Mouse (Mus musculus) forebrain, embryonic 13.5 days (tissue): ENCODE results near the gene Gm27027. TPM values are rescaled to one million over a fixed set of nuclear protein-coding genes. Genes with fewer than 3 reads are reported as not detected.

ENCODE experiments used
- ATAC-seq: fragments of 200-750 bp; cut with Nextera tagmentation; 2 replicates; pipeline ENCODE4 v1.8.0; 2017
- H3K27ac ChIP-seq: fragments of 300-500 bp; sonication (generic); 2 replicates; pipeline ENCODE4 v1.5.1; 2015; ENCODE audit warnings: inconsistent platforms, mild to moderate bottlenecking, moderate library complexity
- H3K27me3 ChIP-seq: fragments of 300-500 bp; sonication (generic); 2 replicates; pipeline ENCODE4 v1.6.1; 2015; ENCODE audit warnings: mild to moderate bottlenecking, inconsistent platforms
- H3K36me3 ChIP-seq: fragments of 300-500 bp; sonication (generic); 2 replicates; pipeline ENCODE4 v1.6.1; 2015; ENCODE audit warnings: mild to moderate bottlenecking, inconsistent platforms; ENCODE audit not compliant: poor library complexity, severe bottlenecking
- H3K4me1 ChIP-seq: fragments of 300-500 bp; sonication (generic); 2 replicates; pipeline ENCODE4 v1.6.1; 2015; ENCODE audit warnings: inconsistent platforms
- H3K4me2 ChIP-seq: fragments of 300-500 bp; sonication (generic); 2 replicates; pipeline ENCODE4 v1.6.1; 2015; ENCODE audit warnings: inconsistent platforms, mild to moderate bottlenecking, moderate library complexity
- H3K4me3 ChIP-seq: fragments of 300-500 bp; sonication (generic); 2 replicates; pipeline ENCODE4 v1.5.1; 2015; ENCODE audit warnings: mild to moderate bottlenecking, inconsistent platforms
- H3K9ac ChIP-seq: fragments of 300-500 bp; sonication (generic); 2 replicates; pipeline ENCODE4 v1.6.1; 2015; ENCODE audit warnings: mild to moderate bottlenecking, inconsistent platforms
- H3K9me3 ChIP-seq: fragments of 300-500 bp; sonication (generic); replicated peaks from 2 replicates; pipeline ENCODE4 v1.6.1; 2016; ENCODE audit warnings: inconsistent platforms
- WGBS: fragments of 180-500 bp; shearing (Covaris S2); methylation state at CpG from one replicate; pipeline ENCODE4 v1.1.7; 2015; 5-methylcytosine and 5-hydroxymethylcytosine counted together
- polyA plus RNA-seq: library from polyadenylated mRNA; unstranded; fragments of >200 nt; fragmentation: Nextera tagmentation; extraction: Ambion mirVana; gene quantifications from 2 replicates; pipeline ENCODE4 v1.2.1, GENCODE M21; 2015

Gene Gm27027
- polyA plus RNA-seq, 1 experiment from 2014 or later, result not detected

DNA sequence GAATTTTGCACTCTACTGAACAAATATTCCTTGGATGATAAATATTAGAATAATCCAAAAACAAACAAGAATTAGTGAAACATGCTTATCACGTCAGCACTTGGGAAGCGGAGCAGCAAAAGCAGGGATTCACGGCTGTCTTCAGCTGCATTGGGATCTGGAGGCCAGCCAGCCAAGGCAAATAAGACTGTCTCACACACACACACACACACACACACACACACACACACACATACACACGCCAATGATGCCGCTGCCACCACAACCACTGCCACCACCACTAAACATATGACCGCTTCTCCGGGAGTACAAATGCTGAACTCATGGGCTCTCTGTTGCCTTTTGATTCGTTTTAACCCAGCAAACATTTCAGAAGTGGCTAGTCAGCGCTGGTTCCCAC is 42.4 kb downstream of the Gm27027 start:
- H3K27ac ChIP-seq, result no peak overlapping the region
- no peak for ATAC-seq
- no peak overlapping the region for H3K9ac ChIP-seq
- H3K4me3 ChIP-seq, result no peak overlapping the region
- H3K4me2 ChIP-seq, result peak overlapping the region; percentile 98
- peaks cover 37% of the 10 kb centered on the region for H3K4me1 ChIP-seq
- 0 out of 2 replicates have a peak, but pooled peaks cover 3% of the 10 kb centered on the region for H3K27me3 ChIP-seq
- no peaks in the 10 kb centered on the region for H3K9me3 ChIP-seq
- WGBS, result 74% methylated on average over 9 of the region's 9 CpGs
- no peaks in the 10 kb centered on the region for H3K36me3 ChIP-seq

- Histone ChIP-seq H3K4me3 (no peak overlapping the region), H3K27me3 (no peaks in the 10 kb centered on the region), H3K9ac (no peak overlapping the region), H3K4me1 (0 out of 2 replicates have a peak, but pooled peaks cover 5% of the 10 kb centered on the region), H3K9me3 (peaks cover 8% of the 10 kb centered on the region), H3K36me3 (no peaks in the 10 kb centered on the region), H3K4me2 (no peak overlapping the region), H3K27ac (no peak overlapping the region)
- 50% methylated on average over 5 of the region's 5 CpGs for WGBS
- no peak for ATAC-seq
These were observed 49.2 kb downstream of the Gm27027 start for GRCm38 (mm10) chr2:93946976-93947375.

DNA sequence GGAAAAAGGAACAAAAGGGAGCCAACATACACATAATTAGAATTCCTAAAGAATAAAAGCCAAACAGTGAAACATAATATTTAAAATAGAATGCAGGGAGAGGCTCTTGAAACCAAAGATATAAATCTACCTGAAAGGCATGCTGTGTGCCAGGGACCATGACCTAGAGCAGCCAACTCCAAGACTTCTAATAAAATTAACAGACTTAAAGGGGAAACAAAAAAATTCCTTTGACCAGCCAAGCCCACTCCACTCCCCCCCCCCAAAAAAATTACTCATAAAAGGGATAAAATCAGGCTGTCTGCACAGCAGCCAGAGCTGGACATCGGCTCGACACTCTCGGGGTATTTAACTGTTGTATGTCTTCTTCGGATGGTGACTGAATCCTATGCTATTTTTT is 51.3 kb downstream of the Gm27027 start:
- Histone ChIP-seq H3K4me3 (no peak overlapping the region), H3K9ac (no peak overlapping the region), H3K36me3 (no peaks in the 10 kb centered on the region), H3K27me3 (no peaks in the 10 kb centered on the region), H3K27ac (no peak overlapping the region), H3K4me1 (0 out of 2 replicates have a peak, but pooled peaks cover 5% of the 10 kb centered on the region), H3K4me2 (no peak overlapping the region), H3K9me3 (peaks cover 8% of the 10 kb centered on the region)
- no peak for ATAC-seq
- 98% methylated on average over 4 of the region's 4 CpGs for WGBS

- 0 out of 2 replicates have a peak, but pooled peaks cover 5% of the 10 kb centered on the region for H3K4me1 ChIP-seq
- H3K27ac ChIP-seq, result no peak overlapping the region
- H3K9ac ChIP-seq, result no peak overlapping the region
- H3K4me2 ChIP-seq, result no peak overlapping the region
- H3K36me3 ChIP-seq, result no peaks in the 10 kb centered on the region
- peaks cover 8% of the 10 kb centered on the region for H3K9me3 ChIP-seq
- no peak overlapping the region for H3K4me3 ChIP-seq
- 95% methylated on average over 2 of the region's 2 CpGs for WGBS
- H3K27me3 ChIP-seq, result no peaks in the 10 kb centered on the region
- ATAC-seq, result no peak
These were observed 52.1 kb downstream of the Gm27027 start for GRCm38 (mm10) chr2:93944099-93944498.

DNA sequence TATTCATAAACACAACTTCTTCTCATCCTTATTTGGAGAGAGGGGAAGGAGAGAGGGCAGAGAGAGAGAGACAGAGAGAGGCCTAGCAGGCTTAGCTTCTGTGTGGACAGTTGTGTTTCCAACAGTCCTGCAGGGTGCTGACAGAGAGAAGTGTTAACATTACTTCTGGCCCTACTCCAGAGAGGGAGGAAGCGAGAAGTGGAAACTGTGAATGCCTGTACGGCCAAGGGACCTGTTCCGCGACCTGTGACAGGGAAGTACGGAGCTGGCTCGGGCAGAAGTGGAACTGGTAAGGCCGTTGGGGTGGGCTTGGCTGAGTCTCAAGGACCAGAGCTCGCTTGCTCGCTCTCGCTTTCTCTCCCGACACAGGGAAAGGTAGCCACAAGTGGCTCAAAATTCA is 54.5 kb downstream of the Gm27027 start:
- H3K4me1 ChIP-seq, result no peaks in the 10 kb centered on the region
- H3K9me3 ChIP-seq, result peaks cover 8% of the 10 kb centered on the region
- no peaks in the 10 kb centered on the region for H3K36me3 ChIP-seq
- no peak for ATAC-seq
- H3K4me2 ChIP-seq, result no peak overlapping the region
- H3K9ac ChIP-seq, result no peak overlapping the region
- no peak overlapping the region for H3K4me3 ChIP-seq
- H3K27me3 ChIP-seq, result no peaks in the 10 kb centered on the region
- no peak overlapping the region for H3K27ac ChIP-seq
- WGBS, result 86% methylated on average over 11 of the region's 11 CpGs

GRCm38 (mm10) chr2:93938534-93938933 is 57.6 kb downstream of the Gm27027 start:
- Histone ChIP-seq H3K27ac (no peak overlapping the region), H3K4me2 (no peak overlapping the region), H3K9me3 (peaks cover 2% of the 10 kb centered on the region; the same call in 1 of the 2 replicates), H3K4me3 (no peak overlapping the region), H3K4me1 (no peaks in the 10 kb centered on the region), H3K27me3 (no peaks in the 10 kb centered on the region), H3K36me3 (no peaks in the 10 kb centered on the region), H3K9ac (no peak overlapping the region)
- ATAC-seq, result no peak
- 78% methylated on average over 9 of the region's 9 CpGs for WGBS

DNA sequence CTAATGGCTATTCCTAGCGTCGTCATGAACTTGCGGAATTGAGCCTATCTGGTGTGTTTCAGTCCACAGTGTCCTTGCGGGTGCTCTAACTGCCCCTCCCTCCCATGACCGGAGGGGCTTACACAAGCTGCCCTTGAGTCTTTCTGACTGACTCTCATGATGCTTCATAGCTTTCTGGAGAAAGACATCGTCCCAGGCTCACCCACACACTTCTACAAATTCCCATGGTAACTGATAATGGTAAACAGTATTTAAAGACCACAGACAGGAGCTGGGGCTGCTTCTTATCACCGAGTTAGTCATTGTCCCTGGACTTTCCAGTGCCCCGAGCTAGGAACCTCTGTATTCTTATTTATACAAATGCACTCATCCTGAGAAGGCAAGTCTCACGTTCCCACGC is 67.3 kb downstream of the Gm27027 start:
- no peak overlapping the region for H3K9ac ChIP-seq
- no peaks in the 10 kb centered on the region for H3K4me1 ChIP-seq
- no peak overlapping the region for H3K4me3 ChIP-seq
- no peaks in the 10 kb centered on the region for H3K36me3 ChIP-seq
- no peak overlapping the region for H3K4me2 ChIP-seq
- no peaks in the 10 kb centered on the region for H3K27me3 ChIP-seq
- H3K27ac ChIP-seq, result no peak overlapping the region
- ATAC-seq, result no peak
- WGBS, result 90% methylated on average over 10 of the region's 10 CpGs
- no peaks in the 10 kb centered on the region for H3K9me3 ChIP-seq

- no peak overlapping the region for H3K4me2 ChIP-seq
- no peak overlapping the region for H3K9ac ChIP-seq
- no peaks in the 10 kb centered on the region for H3K27me3 ChIP-seq
- H3K9me3 ChIP-seq, result no peaks in the 10 kb centered on the region
- no peaks in the 10 kb centered on the region for H3K4me1 ChIP-seq
- no peak for ATAC-seq
- H3K36me3 ChIP-seq, result no peaks in the 10 kb centered on the region
- H3K4me3 ChIP-seq, result no peak overlapping the region
- WGBS, result 74% methylated on average over 13 of the region's 13 CpGs
- H3K27ac ChIP-seq, result no peak overlapping the region
These were observed 68.3 kb downstream of the Gm27027 start for GRCm38 (mm10) chr2:93927701-93928437.

- Histone ChIP-seq H3K27ac (no peak overlapping the region), H3K27me3 (no peaks in the 10 kb centered on the region), H3K36me3 (no peaks in the 10 kb centered on the region), H3K4me1 (no peaks in the 10 kb centered on the region), H3K9ac (no peak overlapping the region), H3K9me3 (no peaks in the 10 kb centered on the region), H3K4me2 (no peak overlapping the region), H3K4me3 (no peak overlapping the region)
- 98% methylated on average over 8 of the region's 8 CpGs for WGBS
- ATAC-seq, result no peak
These were observed 70.0 kb downstream of the Gm27027 start for GRCm38 (mm10) chr2:93926141-93926540.

GRCm38 (mm10) chr2:93919093-93919492 is 77.1 kb downstream of the Gm27027 start:
- 90% methylated on average over 3 of the region's 3 CpGs for WGBS
- H3K27ac ChIP-seq, result no peak overlapping the region
- no peaks in the 10 kb centered on the region for H3K36me3 ChIP-seq
- H3K9me3 ChIP-seq, result no peaks in the 10 kb centered on the region
- H3K4me2 ChIP-seq, result no peak overlapping the region
- no peak overlapping the region for H3K4me3 ChIP-seq
- ATAC-seq, result no peak
- H3K27me3 ChIP-seq, result no peaks in the 10 kb centered on the region
- H3K9ac ChIP-seq, result no peak overlapping the region
- H3K4me1 ChIP-seq, result no peaks in the 10 kb centered on the region

DNA sequence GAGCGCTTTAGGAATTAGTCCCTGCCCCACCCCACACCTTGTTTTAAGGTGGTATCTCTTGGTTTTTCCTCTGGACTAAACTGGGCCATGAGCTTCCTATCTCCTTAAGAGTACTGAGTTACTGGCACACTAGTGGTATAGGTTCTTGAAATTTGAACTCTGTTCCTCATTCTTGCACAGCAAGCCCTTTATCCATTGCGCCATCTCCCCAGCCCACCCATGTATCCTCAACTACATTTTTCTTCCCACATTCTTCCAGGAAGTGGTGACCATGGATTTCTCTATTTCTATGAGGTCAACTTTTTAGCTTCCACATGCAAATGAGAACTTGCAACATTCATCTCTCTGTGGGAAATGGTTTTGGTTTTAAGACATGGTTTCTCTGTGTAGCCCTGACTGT is 82.6 kb downstream of the Gm27027 start:
- H3K4me2 ChIP-seq, result no peak overlapping the region
- H3K9ac ChIP-seq, result no peak overlapping the region
- H3K4me1 ChIP-seq, result 0 out of 2 replicates have a peak, but pooled peaks cover 4% of the 10 kb centered on the region
- no peak overlapping the region for H3K27ac ChIP-seq
- WGBS, result 95% methylated on average over 2 of the region's 2 CpGs
- no peaks in the 10 kb centered on the region for H3K36me3 ChIP-seq
- no peak for ATAC-seq
- H3K27me3 ChIP-seq, result no peaks in the 10 kb centered on the region
- H3K9me3 ChIP-seq, result no peaks in the 10 kb centered on the region
- H3K4me3 ChIP-seq, result no peak overlapping the region

DNA sequence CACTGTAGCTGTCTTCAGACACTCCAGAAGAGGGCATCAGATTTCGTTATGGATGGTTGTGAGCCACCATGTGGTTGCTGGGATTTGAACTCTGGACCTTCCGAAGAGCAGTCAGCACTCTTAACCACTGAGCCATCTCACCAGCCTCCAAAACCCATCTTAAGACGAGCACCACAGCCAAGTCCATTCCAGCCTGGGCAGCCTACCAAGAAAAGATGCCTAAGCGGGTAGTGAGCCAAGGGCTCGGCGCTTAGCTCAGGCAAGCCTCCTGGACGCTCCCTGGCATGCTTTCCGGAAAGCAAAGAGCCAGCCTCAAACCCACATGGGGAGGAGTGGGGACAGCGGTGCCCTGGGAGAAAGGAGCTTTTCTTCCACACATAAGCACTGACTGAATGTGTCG is 84.2 kb downstream of the Gm27027 start:
- Histone ChIP-seq H3K4me2 (no peak overlapping the region), H3K4me3 (no peak overlapping the region), H3K9me3 (no peaks in the 10 kb centered on the region), H3K36me3 (no peaks in the 10 kb centered on the region), H3K9ac (no peak overlapping the region), H3K4me1 (peaks cover 18% of the 10 kb centered on the region), H3K27me3 (no peaks in the 10 kb centered on the region), H3K27ac (no peak overlapping the region)
- 0 out of 2 replicates have a peak, but pooled peaks have one; percentile 31 for ATAC-seq
- WGBS, result 81% methylated on average over 10 of the region's 10 CpGs

GRCm38 (mm10) chr2:93909716-93910115 is 86.4 kb downstream of the Gm27027 start:
- Histone ChIP-seq H3K27me3 (no peaks in the 10 kb centered on the region), H3K9me3 (no peaks in the 10 kb centered on the region), H3K4me3 (no peak overlapping the region), H3K36me3 (no peaks in the 10 kb centered on the region), H3K4me1 (peaks cover 25% of the 10 kb centered on the region), H3K27ac (no peak overlapping the region), H3K4me2 (no peak overlapping the region), H3K9ac (no peak overlapping the region)
- WGBS, result 61% methylated on average over 5 of the region's 5 CpGs
- ATAC-seq, result no peak
